Mouse (Mus musculus) bone marrow macrophage, adult 2 months (primary cell): ENCODE measurements around the gene Arhgef38. TPM values are rescaled to one million over a fixed set of nuclear protein-coding genes. Genes with fewer than 3 reads are reported as not detected.

ENCODE experiments used
- H3K27ac ChIP-seq: 2 replicates; pipeline ENCODE4 v1.5.1; 2012; ENCODE audit warnings: low read depth, low read length; ENCODE audit not compliant: insufficient read depth
- H3K4me1 ChIP-seq: 2 replicates; pipeline ENCODE4 v1.6.1; 2012; ENCODE audit warnings: low read length; ENCODE audit not compliant: control insufficient read depth, insufficient read depth
- H3K4me3 ChIP-seq: 2 replicates; pipeline ENCODE4 v1.5.1; 2012; ENCODE audit warnings: mild to moderate bottlenecking, low read length, moderate library complexity; ENCODE audit not compliant: insufficient read depth
- CTCF ChIP-seq: IDR thresholded peaks from 2 replicates; pipeline ENCODE4 v1.5.1; 2012; ENCODE audit warnings: low read depth, mild to moderate bottlenecking, low read length, moderate library complexity
- POLR2A ChIP-seq: IDR thresholded peaks from 2 replicates; pipeline ENCODE4 v1.6.1; 2012; ENCODE audit warnings: mild to moderate bottlenecking, low read depth, low read length, borderline replicate concordance
- polyA plus RNA-seq: library from polyadenylated mRNA; stranded (reverse); fragments of >200 nt; gene quantifications from 2 replicates; pipeline ENCODE4 v1.2.4, GENCODE M21; 2012; ENCODE audit not compliant: missing spikeins, insufficient read depth, insufficient read length

Gene Arhgef38
- polyA plus RNA-seq, 1 experiment: not detected

DNA sequence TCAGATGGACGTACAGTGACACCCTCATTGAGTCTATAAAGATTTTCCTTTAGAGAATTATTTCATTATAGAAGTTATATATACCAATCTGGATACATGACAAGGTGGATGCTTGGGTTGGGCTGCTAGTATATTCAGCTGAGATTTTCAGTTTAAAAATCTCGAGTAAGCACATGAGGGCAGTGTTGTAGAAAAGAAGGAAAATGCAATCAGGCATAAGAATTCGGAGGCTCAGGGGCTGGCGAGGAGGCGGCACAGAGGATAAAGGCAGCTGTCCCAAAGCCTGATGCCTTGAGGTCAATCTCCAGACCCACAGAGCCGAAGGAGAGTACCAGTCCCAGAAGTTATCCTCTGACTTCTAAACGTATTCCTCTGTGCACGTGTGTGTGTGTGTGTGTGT lies 102.1 kb downstream of the Arhgef38 start:
- Histone ChIP-seq H3K27ac (no peak overlapping the region), H3K4me1 (no peaks in the 10 kb centered on the region), H3K4me3 (no peak overlapping the region)
- TF ChIP-seq CTCF (no peak), POLR2A (no peak)

DNA sequence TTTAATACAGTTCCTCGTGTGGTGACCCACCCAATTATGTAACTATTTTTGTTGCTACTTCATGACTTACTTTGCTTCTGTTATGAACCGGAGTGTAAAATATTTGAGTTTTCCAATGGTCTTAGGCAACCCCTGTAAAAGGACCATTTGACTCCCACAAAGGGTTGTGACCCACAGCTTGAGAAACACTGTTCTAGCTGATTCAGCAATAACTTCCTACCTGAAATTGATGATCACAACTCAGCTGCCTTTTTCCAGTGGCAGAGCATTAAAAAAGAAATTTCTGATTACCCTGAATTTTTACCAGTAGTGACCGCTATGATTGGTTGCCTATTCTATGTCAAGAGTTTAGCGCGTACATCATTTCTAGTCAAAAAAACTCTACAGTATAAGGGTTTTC lies 103.4 kb downstream of the Arhgef38 start:
- H3K4me1 ChIP-seq: no peaks in the 10 kb centered on the region
- no peak overlapping the region for H3K27ac ChIP-seq
- TF ChIP-seq CTCF: no peak
- TF ChIP-seq POLR2A: no peak
- H3K4me3 ChIP-seq: no peak overlapping the region

DNA sequence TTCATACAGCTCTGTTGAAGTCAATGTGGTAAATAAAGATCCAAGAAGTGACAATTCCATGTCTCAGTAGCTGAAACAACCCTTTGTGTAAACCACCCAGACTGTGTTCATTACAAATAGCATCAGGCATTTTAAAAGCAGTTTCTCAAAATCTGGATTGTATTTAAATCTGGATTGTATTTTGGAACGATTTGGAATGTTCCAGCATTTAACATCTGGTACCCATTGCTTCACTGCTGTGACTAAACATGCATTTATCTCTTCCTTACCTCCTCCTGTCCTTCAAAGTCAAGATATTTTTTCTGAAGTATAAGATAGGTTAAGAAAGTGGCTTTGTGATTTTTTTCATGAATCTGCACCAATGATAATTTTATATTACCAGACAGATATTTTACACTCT lies 121.5 kb downstream of the Arhgef38 start:
- Histone ChIP-seq H3K4me1 (no peaks in the 10 kb centered on the region), H3K4me3 (no peak overlapping the region), H3K27ac (no peak overlapping the region)
- TF ChIP-seq POLR2A (no peak), CTCF (no peak)

DNA sequence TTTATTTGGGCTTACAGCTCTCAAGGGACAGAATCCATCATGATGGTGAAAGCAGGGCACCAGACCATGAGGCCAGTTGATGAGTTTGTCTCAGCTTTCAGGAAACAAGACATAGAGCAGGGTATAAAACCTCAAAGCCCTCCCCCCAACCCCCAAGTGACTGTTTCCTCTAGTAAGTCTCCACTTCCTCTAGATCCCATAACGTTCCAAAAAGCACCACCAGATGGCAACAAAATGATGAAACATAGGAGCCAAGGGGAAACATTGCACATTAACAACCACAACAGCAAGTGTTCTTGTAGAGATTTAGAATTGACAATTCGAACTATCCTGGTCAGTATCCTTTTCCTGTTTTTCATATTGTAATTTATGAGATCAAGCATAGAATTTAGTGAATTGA lies 123.0 kb downstream of the Arhgef38 start:
- TF ChIP-seq CTCF (no peak), POLR2A (no peak)
- no peak overlapping the region for H3K4me3 ChIP-seq
- H3K27ac ChIP-seq: no peak overlapping the region
- no peaks in the 10 kb centered on the region for H3K4me1 ChIP-seq

DNA sequence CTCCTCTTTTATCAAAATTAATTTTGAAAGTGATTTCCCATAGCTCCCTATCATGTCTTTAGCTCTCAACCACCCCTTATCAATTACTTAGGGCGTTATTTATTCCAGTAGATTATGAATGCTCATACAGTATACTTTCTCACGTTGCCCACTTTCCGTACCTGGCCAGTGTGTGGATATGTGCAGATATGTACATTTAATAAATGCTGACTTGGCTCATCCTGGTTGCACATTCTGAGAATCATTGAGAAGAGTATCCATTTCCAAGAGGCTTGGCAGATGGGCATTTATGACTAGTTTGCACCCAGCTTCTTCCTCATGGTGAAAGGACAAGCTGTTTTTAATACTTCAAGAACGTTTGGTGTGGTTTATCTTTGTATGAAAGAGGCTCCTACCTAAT lies 124.9 kb downstream of the Arhgef38 start:
- no peak overlapping the region for H3K27ac ChIP-seq
- TF ChIP-seq CTCF (no peak), POLR2A (no peak)
- H3K4me3 ChIP-seq: no peak overlapping the region
- H3K4me1 ChIP-seq: no peaks in the 10 kb centered on the region

DNA sequence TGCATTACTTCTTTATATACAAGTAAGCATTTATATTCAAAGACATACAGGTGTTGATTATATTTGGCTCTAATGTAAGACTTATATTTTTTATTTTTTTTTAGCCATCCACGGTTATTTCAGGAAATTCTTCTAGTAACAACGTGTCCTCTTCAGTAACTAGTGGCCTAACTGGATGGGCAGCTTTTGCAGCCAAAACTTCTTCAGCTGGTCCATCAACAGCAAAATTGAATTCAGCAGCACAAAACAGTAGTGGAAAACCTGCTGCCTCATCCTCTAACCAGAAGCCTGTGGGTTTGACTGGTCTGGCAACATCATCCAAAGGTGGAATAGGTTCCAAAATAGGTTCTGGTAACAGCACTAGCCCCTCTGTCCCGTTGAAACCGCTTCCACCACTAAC lies 126.0 kb downstream of the Arhgef38 start:
- Histone ChIP-seq H3K4me3 (no peak overlapping the region), H3K27ac (no peak overlapping the region), H3K4me1 (peaks cover 3% of the 10 kb centered on the region; the same call in 1 of the 2 replicates)
- TF ChIP-seq CTCF (no peak), POLR2A (no peak)

DNA sequence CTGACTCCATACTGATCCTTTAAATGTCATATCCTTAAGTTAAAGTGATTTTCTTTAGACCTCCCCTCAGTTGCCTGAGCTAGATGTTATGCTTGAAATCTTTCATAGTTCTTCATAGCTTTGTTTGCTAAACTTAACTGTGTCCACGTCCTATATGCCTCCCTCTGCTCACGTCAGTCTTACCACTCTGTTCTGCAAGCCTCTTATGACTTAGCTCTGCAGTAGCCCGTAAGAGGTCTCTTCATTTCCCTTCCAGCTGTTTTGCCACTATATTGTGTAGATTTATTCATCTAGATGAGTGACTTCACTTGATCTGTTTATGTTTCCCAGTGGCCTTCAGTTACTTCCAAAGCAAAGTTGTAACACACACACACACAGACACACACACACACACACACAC lies 130.3 kb downstream of the Arhgef38 start:
- Histone ChIP-seq H3K4me3 (no peak overlapping the region), H3K27ac (no peak overlapping the region), H3K4me1 (peaks cover 4% of the 10 kb centered on the region; the same call in 1 of the 2 replicates)
- TF ChIP-seq CTCF: no peak
- no peak for TF ChIP-seq POLR2A

DNA sequence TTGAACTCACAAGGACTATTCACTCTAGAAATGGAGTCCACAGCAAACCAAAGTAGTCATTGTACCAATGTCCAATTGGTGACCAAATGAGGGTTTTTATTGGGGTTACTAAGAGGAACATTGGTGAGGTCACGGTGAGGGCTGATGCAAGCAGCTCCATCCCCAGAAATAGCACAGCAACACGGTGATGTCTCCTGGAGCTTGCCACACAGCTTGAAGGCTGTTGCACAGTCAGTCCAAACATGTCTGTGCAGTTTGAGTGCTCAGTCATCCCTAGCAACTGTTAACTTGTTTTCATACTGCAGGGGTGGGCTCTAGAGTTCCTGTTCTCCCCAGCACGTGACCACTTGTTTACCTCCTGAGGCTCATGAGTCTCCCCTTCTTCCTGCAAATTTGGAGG lies 131.0 kb downstream of the Arhgef38 start:
- TF ChIP-seq CTCF: no peak
- no peak for TF ChIP-seq POLR2A
- no peak overlapping the region for H3K4me3 ChIP-seq
- no peak overlapping the region for H3K27ac ChIP-seq
- H3K4me1 ChIP-seq: peaks cover 4% of the 10 kb centered on the region; the same call in 1 of the 2 replicates

DNA sequence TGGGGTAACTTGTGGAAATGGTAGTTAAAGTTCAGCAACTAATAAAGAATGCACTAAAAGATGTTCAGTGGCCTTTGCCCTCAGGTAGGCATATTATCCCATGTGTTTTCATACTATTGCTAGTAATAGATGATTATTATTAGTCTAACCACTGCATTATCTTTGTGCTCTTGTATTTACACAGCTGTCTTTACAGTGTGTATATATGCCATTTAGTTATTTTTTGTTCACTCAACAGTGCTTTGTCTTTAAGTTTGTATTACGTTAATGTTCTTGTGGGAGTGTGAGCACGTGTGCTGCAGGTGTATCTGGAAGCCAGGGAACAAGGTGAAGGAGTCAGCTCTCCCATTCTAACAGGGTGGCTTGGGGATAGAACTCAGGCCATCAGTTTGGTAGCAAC lies 135.8 kb downstream of the Arhgef38 start:
- peaks cover 11% of the 10 kb centered on the region for H3K4me1 ChIP-seq
- TF ChIP-seq CTCF (no peak), POLR2A (no peak)
- H3K27ac ChIP-seq: no peak overlapping the region
- no peak overlapping the region for H3K4me3 ChIP-seq

DNA sequence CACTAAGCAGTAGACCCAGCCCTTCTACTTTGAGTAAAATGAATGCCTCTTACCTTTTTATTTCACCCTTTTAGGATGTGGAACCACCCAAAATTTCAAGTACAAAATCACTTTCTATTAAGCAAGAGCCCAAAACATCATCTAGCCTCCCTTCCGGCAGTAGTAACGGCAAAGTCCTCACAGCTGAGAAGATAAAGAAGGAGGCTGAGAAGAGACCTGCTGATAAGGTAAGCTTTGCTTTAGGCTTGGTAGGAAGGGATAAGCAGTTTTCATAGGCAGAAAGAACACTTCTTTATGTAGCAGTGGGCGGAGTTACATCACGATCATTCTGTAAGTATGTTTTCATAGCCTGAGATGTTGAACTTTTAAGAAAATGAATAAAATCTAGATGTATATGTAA lies 136.4 kb downstream of the Arhgef38 start:
- H3K27ac ChIP-seq: no peak overlapping the region

DNA sequence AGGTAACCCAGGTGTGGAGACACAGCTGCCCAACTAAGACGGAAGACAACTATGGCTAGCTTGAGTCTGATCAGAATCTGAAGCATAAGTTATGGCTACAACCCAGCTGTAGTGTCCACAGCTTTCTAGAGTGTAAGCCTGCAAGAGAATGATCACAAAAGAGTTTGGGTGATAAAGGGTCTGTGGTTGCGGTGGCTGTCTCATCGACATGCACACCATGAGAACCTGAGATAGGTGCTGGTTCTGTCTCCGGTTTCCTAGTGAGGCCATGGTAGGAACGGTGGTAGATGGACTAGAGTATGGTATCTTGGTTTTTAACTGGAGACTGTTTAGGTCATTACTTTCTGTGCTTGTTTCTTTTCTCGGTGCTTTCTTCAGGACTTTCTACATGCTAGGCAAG lies 136.8 kb downstream of the Arhgef38 start:
- no peak overlapping the region for H3K27ac ChIP-seq
- H3K4me1 ChIP-seq: peaks cover 12% of the 10 kb centered on the region
- no peak for TF ChIP-seq CTCF
- TF ChIP-seq POLR2A: no peak
- no peak overlapping the region for H3K4me3 ChIP-seq

More for the DNA sequence above, 136.4 kb downstream of the Arhgef38 start:
- peaks cover 11% of the 10 kb centered on the region for H3K4me1 ChIP-seq
- TF ChIP-seq CTCF (no peak), POLR2A (no peak)
- no peak overlapping the region for H3K4me3 ChIP-seq

DNA sequence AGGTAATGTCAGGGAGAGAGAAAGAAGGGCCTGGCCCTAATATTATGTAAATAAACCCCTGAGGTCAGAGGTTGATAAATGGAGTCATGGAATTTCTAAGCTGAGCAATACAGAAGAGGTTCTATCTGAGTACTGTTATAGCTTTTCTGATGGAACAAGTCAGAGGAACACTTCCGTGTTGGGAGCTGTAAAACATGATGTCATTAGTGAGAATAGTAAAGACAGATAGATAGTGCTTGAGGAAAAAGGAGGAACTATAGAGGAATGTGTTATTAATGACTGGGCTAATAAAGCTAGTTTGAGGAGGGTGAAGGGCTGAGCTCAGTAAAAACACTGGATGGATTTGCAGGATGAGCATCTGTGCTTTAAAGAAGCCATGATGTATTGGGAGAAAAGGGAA lies 140.4 kb downstream of the Arhgef38 start:
- Histone ChIP-seq H3K27ac (peak overlapping the region; percentile 48), H3K4me3 (no peak overlapping the region), H3K4me1 (peaks cover 12% of the 10 kb centered on the region)
- TF ChIP-seq CTCF: no peak
- TF ChIP-seq POLR2A: no peak
